Mouse (Mus musculus) left cerebral cortex, adult 8-10 months (tissue): Measurements from ENCODE around the gene Siglec1. TPM values are rescaled to one million over a fixed set of nuclear protein-coding genes. Genes with fewer than 3 reads are reported as not detected.
"Not testable (repeated sequence)": the region's sequence is repeated elsewhere in the genome, so short reads cannot be mapped to it uniquely, and the experiment has no call there.

ENCODE experiments used
- DNase-seq, 2 experiments: peaks; one replicate each; pipeline ENCODE4 v3.0.0; 2022; ENCODE audit warnings: low spot score in 2 of 2
- total RNA-seq, 4 experiments: library from RNA; stranded (reverse); gene quantifications; 2 replicates each; pipeline ENCODE4 v1.2.4; 2022

Siglec1 gene
- total RNA-seq, 4 experiments from 2014 or later: 0.46 to 0.65 (median 0.64) TPM

- no peak for DNase-seq
Observed at GRCm38 (mm10) chr2:131053851-131054645, 32.5 kb downstream of the Siglec1 start.

- DNase-seq: no peak
Observed at GRCm38 (mm10) chr2:131052862-131053418, 33.6 kb downstream of the Siglec1 start.

- DNase-seq: no peak
Observed at GRCm38 (mm10) chr2:131052043-131052442, 34.5 kb downstream of the Siglec1 start.

- DNase-seq: no peak
Observed at GRCm38 (mm10) chr2:131046025-131046424, 40.5 kb downstream of the Siglec1 start.

GRCm38 (mm10) chr2:131044989-131045720 lies 41.4 kb downstream of the Siglec1 start:
- no peak for DNase-seq

GRCm38 (mm10) chr2:131044354-131044852 lies 42.2 kb downstream of the Siglec1 start:
- no peak for DNase-seq

- DNase-seq: no peak
Observed at GRCm38 (mm10) chr2:131042988-131043387, 43.6 kb downstream of the Siglec1 start, which contains the start of gene Gfra4. Gfra4 (minus strand) TSS chr2:131043088.

GRCm38 (mm10) chr2:131040854-131041825 lies 45.4 kb downstream of the Siglec1 start:
- peak; percentile 67 to 85 for DNase-seq

- DNase-seq: no peak
Observed at GRCm38 (mm10) chr2:131038675-131039074, 47.9 kb downstream of the Siglec1 start.

- no peak for DNase-seq
Observed at GRCm38 (mm10) chr2:131038197-131038596, 48.4 kb downstream of the Siglec1 start.

- peak in 1 of 2 experiments; percentile 57 for DNase-seq
Observed at GRCm38 (mm10) chr2:131037226-131037990, 49.2 kb downstream of the Siglec1 start.

- DNase-seq: no peak
Observed at GRCm38 (mm10) chr2:131036757-131037156, 49.8 kb downstream of the Siglec1 start.

GRCm38 (mm10) chr2:131036343-131036742 lies 50.2 kb downstream of the Siglec1 start:
- DNase-seq: no peak

GRCm38 (mm10) chr2:131031406-131031805 lies 55.2 kb downstream of the Siglec1 start:
- DNase-seq: not testable (repeated sequence)

GRCm38 (mm10) chr2:131030998-131031397 lies 55.6 kb downstream of the Siglec1 start:
- DNase-seq: no peak

GRCm38 (mm10) chr2:131030561-131030960 lies 56.0 kb downstream of the Siglec1 start:
- no peak for DNase-seq

- DNase-seq: no peak
Observed at GRCm38 (mm10) chr2:131029065-131029935, 57.3 kb downstream of the Siglec1 start.

- DNase-seq: no peak
Observed at GRCm38 (mm10) chr2:131026941-131027340, 59.6 kb downstream of the Siglec1 start.

- no peak for DNase-seq
Observed at GRCm38 (mm10) chr2:131025230-131025629, 61.3 kb downstream of the Siglec1 start.
